Mouse (Mus musculus) embryonic facial prominence, embryonic 11.5 days (tissue): ENCODE results near the gene Fbl. TPM values are rescaled to one million over a fixed set of nuclear protein-coding genes. Genes with fewer than 3 reads are reported as not detected.
"Not testable (repeated sequence)": the region's sequence is repeated elsewhere in the genome, so short reads cannot be mapped to it uniquely, and the experiment has no call there.

Source experiments
- ATAC-seq: fragments of 200-750 bp; cut with Nextera tagmentation; replicated peaks from 2 replicates; pipeline ENCODE4 v1.8.0; 2017; ENCODE audit warnings: low read depth; ENCODE audit not compliant: insufficient number of reproducible peaks, low FRiP score, low TSS enrichment
- DNase-seq: peaks from one replicate; pipeline ENCODE4 v3.0.0-alpha.2; 2015; ENCODE audit warnings: low spot score
- H3K27ac ChIP-seq: fragments of 300-500 bp; sonication (generic); replicated peaks from 2 replicates; pipeline ENCODE4 v1.5.1; 2014; ENCODE audit warnings: mild to moderate bottlenecking, low read depth, low read length, control low read depth
- H3K27me3 ChIP-seq: fragments of 300-500 bp; sonication (generic); 2 replicates; pipeline ENCODE4 v1.6.1; 2014; ENCODE audit warnings: mild to moderate bottlenecking, low read length, moderate library complexity, mixed read lengths; ENCODE audit not compliant: control insufficient read depth, insufficient read depth
- H3K36me3 ChIP-seq: fragments of 300-500 bp; sonication (generic); replicated peaks from 2 replicates; pipeline ENCODE4 v1.6.1; 2014; ENCODE audit warnings: low read depth, mild to moderate bottlenecking, low read length, moderate library complexity, mixed read lengths; ENCODE audit not compliant: control insufficient read depth, insufficient read depth
- H3K4me1 ChIP-seq: fragments of 300-500 bp; sonication (generic); 2 replicates; pipeline ENCODE4 v1.6.1; 2014; ENCODE audit warnings: low read length, mixed read lengths; ENCODE audit not compliant: control insufficient read depth, insufficient read depth
- H3K4me2 ChIP-seq: fragments of 300-500 bp; sonication (generic); 2 replicates; pipeline ENCODE4 v1.6.1; 2014; ENCODE audit warnings: low read depth, mild to moderate bottlenecking, control low read depth, low read length, moderate library complexity
- H3K4me3 ChIP-seq: fragments of 300-500 bp; sonication (generic); 2 replicates; pipeline ENCODE4 v1.5.1; 2014; ENCODE audit warnings: low read depth, low read length, control low read depth
- H3K9ac ChIP-seq: fragments of 300-500 bp; sonication (generic); replicated peaks from 2 replicates; pipeline ENCODE4 v1.6.1; 2014; ENCODE audit warnings: mild to moderate bottlenecking, control low read depth, low read length
- H3K9me3 ChIP-seq: fragments of 300-500 bp; sonication (generic); replicated peaks from 2 replicates; pipeline ENCODE4 v1.6.1; 2016; ENCODE audit warnings: mild to moderate bottlenecking, low read length, inconsistent platforms, mixed read lengths; ENCODE audit not compliant: control insufficient read depth
- WGBS: fragments of 180-500 bp; shearing (Covaris S2); extraction: QIAGEN DNeasy Blood & Tissue Kit; methylation state at CpG from one replicate; pipeline ENCODE4 v1.1.7; 2014; 5-methylcytosine and 5-hydroxymethylcytosine counted together
- polyA plus RNA-seq: library from polyadenylated mRNA; unstranded; fragments of >200 nt; fragmentation: Nextera tagmentation; extraction: Ambion mirVana; gene quantifications from 2 replicates; pipeline ENCODE4 v1.2.1, GENCODE M21; 2014

Gene Fbl
- 40.5 and 46.6 TPM in 2 replicates for polyA plus RNA-seq

DNA sequence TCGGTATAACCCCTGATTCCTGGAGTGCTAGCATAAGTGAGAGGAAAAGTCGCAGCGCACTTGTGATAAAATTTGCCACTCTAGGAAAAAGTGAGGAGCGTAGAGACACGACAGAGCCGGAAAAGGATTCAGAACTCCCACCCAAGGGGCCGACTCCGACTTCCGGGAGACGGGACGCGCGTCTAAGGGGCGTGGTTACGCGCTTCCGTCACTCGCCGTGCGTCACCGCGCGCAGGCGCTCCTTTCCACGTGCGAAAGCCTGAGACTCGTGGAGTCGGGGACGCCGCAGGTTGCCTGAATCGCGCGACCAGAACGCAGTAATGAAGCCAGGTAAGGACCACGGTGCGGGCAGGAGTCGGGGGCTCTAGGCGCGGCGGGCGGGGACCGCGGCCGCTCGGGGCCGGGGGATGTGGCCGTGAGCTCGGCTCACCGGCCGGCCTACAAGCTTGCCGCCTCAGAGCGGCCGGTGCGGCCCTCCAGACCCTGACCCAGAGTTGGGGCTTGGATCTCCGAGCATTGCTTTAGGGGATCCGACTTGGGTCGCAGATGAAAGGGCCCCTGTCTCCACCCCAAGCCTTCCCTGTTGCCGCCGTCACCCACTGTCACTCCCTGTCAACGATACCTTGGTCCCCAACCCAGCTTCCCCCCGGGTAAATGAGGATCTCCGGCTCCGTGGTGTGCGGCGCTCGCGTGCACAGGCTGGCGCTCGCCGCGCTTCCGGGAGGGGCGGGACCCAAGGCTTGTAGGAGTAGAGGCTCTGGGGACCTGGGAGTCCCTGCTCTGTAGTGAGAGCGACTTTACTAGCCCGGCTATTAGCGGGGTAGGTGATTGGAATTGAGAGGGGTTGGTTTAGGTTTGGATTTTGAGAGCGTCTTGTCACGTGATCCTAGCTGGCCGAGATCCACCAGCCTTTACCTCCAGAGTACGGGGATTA lies at the start of gene Fbl:
Gene Fbl, plus strand, starts transcription at position 222 of the 934 bp plus-strand sequence.
- no peaks in the 10 kb centered on the region for H3K36me3 ChIP-seq
- peak within 1 kb of the TSS; percentile 69 for H3K9ac ChIP-seq
- no peaks in the 10 kb centered on the region for H3K9me3 ChIP-seq
- ATAC-seq (peak; percentile 83), DNase-seq (peak; percentile 97)
- under 1% methylated on average over 78 of the region's 80 CpGs for WGBS
- peak within 1 kb of the TSS; percentile 73 for H3K4me3 ChIP-seq
- peaks cover 3% of the 10 kb centered on the region; the same call in 1 of the 2 replicates for H3K4me1 ChIP-seq
- peak within 1 kb of the TSS; percentile 71 for H3K4me2 ChIP-seq
- H3K27ac ChIP-seq: 0 out of 2 replicates have a peak within 1 kb of the TSS, but pooled peaks have one; percentile 8
- H3K27me3 ChIP-seq: no peaks in the 10 kb centered on the region

DNA sequence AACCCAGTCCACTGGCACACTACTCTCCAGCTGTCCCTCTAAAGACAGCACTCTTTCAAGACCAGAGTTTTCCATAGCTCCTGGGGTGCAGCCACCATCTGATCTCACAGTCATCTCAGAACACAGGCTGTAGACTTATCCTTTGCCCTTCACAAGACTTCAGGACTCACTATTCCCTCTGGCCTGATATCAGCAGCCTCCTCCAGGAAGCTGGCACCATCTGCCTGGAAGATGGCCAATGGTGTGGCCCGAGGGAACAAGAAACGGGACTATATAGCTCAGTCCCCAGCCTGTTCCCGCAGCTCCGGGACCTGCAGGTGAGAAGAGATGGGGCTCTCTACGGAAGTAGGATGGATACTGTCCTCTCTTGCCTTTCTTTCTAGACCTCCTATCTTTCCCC lies 40.3 kb upstream of the Fbl start, which contains the start of gene 9530053A07Rik:
Gene 9530053A07Rik, plus strand, starts transcription at position 301 of the 400 bp plus-strand sequence.
- WGBS: 88% methylated on average over 5 of the region's 5 CpGs
- ATAC-seq: no peak
- H3K4me3 ChIP-seq: no peak within 1 kb of the TSS
- no peaks in the 10 kb centered on the region for H3K9me3 ChIP-seq
- H3K4me2 ChIP-seq: no peak within 1 kb of the TSS
- H3K27ac ChIP-seq: no peak within 1 kb of the TSS
- no peak within 1 kb of the TSS for H3K9ac ChIP-seq
- no peaks in the 10 kb centered on the region for H3K36me3 ChIP-seq
- no peaks in the 10 kb centered on the region for H3K27me3 ChIP-seq
- DNase-seq: no peak
- H3K4me1 ChIP-seq: no peaks in the 10 kb centered on the region

DNA sequence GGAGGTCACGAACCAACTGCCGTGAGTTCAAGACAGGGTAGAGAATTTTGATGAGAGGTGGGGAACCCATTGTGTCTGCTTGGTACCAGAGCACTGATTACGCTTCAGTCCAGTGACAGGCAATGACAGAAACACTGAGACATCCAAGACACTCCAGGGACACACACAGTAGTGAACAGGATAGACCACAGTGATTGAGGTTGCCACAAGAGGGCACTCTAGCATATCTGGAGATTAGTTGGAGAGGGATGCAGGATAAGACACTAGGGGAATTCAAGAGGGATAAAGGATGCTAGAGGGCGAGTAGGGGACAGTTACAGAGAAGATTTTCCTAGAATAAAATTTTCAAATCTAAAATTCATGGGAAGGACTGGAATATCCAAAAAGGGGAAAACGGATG lies 31.9 kb upstream of the Fbl start:
- Histone ChIP-seq H3K9ac (no peak overlapping the region), H3K4me3 (no peak overlapping the region), H3K9me3 (no peaks in the 10 kb centered on the region), H3K4me2 (no peak overlapping the region), H3K27ac (no peak overlapping the region), H3K4me1 (no peaks in the 10 kb centered on the region), H3K27me3 (no peaks in the 10 kb centered on the region), H3K36me3 (no peaks in the 10 kb centered on the region)
- DNase-seq (peak; percentile 59), ATAC-seq (no peak)
- 60% methylated on average over 5 of the region's 5 CpGs for WGBS

DNA sequence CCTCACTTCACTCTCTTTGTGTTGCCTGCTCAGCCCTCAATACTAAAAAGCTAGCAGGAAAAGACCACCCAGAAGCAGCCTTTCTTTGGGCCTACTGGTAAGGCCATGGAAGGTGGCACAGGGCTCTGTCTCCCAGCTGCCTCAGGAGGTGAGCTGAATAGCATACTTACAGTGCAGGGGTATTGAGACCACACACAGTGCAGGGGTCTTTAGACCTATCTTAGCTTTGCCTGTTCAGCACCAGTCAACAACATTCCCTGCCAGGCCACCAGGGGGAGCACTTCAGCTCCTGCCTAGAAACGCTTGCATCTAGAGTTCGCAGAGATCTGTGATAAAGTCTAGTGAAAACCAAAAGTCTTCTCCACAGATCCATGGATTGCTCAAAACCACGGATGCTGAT lies 21.2 kb upstream of the Fbl start:
- no peaks in the 10 kb centered on the region for H3K27me3 ChIP-seq
- peak; percentile 78 for DNase-seq
- peak; percentile 84; the same call in 1 of the 2 replicates for ATAC-seq
- H3K4me1 ChIP-seq: no peaks in the 10 kb centered on the region
- H3K9me3 ChIP-seq: no peaks in the 10 kb centered on the region
- H3K4me3 ChIP-seq: no peak overlapping the region
- H3K36me3 ChIP-seq: no peaks in the 10 kb centered on the region
- WGBS: 33% methylated on average over 3 of the region's 3 CpGs
- H3K4me2 ChIP-seq: no peak overlapping the region
- H3K9ac ChIP-seq: no peak overlapping the region
- H3K27ac ChIP-seq: no peak overlapping the region

DNA sequence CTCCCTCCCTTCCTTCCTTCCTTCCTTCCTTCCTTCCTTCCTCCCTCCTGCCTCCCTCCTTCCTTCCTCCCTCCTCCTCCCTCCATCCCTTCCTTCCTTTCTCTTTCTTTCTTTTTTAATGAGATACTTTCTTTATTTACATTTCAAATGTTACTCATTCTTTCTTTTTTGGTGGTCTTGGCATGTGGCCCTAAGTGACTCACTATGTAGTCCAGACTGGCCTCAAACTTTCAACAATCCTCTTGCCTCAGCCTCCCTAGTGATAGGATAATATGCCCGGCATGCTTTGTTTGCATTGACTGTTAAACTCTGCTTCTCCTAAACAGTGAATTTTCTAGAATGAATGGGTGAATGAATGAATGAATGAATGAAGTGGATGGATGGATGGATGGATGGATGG lies 19.7 kb upstream of the Fbl start:
- Histone ChIP-seq H3K4me2 (no peak overlapping the region), H3K36me3 (no peaks in the 10 kb centered on the region), H3K27ac (no peak overlapping the region), H3K27me3 (no peaks in the 10 kb centered on the region), H3K9ac (no peak overlapping the region), H3K4me1 (no peaks in the 10 kb centered on the region), H3K9me3 (no peaks in the 10 kb centered on the region), H3K4me3 (no peak overlapping the region)
- ATAC-seq: no peak
- DNase-seq: no peak
- 90% methylated on average over 1 of the region's 1 CpGs for WGBS

DNA sequence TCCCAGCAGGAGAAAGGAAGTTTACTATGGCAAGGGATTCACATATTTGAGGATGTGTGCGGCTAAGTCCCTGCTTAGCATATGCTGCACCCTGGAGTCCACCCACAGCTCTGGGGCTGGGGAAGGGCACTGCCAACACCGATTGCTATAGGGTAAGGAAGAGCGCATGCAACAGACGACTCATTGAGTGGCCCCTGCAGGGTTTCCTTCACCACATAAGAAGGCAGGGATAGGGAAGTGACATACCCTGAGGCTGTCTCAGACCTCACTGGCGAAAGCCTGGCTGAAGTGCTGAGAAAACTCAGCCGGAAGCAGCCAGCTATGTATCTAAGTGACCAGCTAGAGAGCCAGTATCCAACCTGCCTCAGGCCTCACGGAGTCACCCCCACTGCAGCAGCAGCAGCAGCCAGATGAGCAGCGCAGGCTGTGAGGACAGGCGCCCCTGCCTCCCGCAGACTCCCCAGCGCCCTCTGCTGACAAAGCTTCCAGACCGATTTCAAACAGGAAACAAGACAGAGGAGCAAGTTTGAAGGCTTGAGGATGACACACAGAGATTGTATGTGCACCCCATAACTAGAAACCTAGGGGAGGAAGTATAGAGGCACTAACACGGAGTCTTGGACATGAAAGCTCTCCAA lies 17.8 kb upstream of the Fbl start:
- Histone ChIP-seq H3K4me1 (no peaks in the 10 kb centered on the region), H3K4me2 (peak overlapping the region; percentile 4; the same call in 1 of the 2 replicates), H3K4me3 (no peak overlapping the region), H3K9ac (peak overlapping the region; percentile 28; the same call in 1 of the 2 replicates), H3K27me3 (no peaks in the 10 kb centered on the region), H3K27ac (no peak overlapping the region), H3K36me3 (no peaks in the 10 kb centered on the region), H3K9me3 (no peaks in the 10 kb centered on the region)
- DNase-seq (peak; percentile 65), ATAC-seq (no peak)
- 10% methylated on average over 13 of the region's 13 CpGs for WGBS

DNA sequence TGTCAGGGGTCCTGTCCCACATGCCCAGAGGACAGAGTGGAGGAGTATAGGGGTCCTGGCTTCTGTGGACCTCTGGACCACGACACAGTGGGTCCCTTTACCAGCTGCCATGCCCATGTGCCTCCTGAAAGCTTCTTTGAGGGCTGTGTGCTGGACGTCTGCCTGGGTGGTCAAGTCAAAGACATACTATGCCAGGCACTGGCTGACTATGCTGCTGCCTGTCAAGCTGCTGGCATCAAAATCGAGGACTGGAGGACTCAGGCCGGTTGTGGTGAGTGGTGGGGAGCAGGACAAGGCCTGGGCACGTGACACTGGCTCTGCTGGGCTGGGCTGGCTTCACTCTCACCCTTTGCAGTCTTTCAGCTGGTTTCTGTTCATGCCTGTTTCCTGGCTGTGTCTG lies 15.9 kb upstream of the Fbl start:
- H3K27ac ChIP-seq, H3K36me3 ChIP-seq, H3K4me2 ChIP-seq, H3K4me3 ChIP-seq, H3K9me3 ChIP-seq, H3K4me1 ChIP-seq, H3K27me3 ChIP-seq, DNase-seq, ATAC-seq, H3K9ac ChIP-seq: not testable (repeated sequence)
- WGBS: 46% methylated on average over 5 of the region's 5 CpGs

DNA sequence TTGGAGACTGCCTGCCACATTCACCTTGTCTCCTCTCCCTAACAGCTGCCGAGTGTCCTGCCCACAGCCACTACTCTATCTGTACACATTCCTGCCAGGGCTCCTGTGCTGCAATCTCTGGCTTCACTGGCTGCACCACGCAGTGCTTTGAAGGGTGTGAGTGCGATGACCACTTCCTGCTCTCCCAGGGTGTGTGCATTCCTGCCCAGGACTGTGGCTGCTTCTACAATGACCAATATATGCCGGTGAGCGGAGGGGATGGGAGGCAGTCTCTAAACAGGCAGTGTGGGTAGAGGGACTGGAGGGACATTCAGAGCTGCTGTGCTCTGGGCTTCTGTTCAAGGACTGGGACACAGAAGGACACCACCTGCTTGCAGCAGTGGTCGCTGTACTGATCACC lies 10.2 kb upstream of the Fbl start:
- DNase-seq (no peak), ATAC-seq (no peak)
- no peaks in the 10 kb centered on the region for H3K4me1 ChIP-seq
- no peak overlapping the region for H3K9ac ChIP-seq
- H3K9me3 ChIP-seq: no peaks in the 10 kb centered on the region
- WGBS: 59% methylated on average over 6 of the region's 6 CpGs
- no peak overlapping the region for H3K4me2 ChIP-seq
- no peaks in the 10 kb centered on the region for H3K36me3 ChIP-seq
- no peak overlapping the region for H3K4me3 ChIP-seq
- H3K27me3 ChIP-seq: no peaks in the 10 kb centered on the region
- H3K27ac ChIP-seq: no peak overlapping the region
